Mouse (Mus musculus) kidney, adult 2 months (tissue): ENCODE data around the gene Ahr. TPM values are rescaled to one million over a fixed set of nuclear protein-coding genes. Genes with fewer than 3 reads are reported as not detected.
A peak's percentile ranks its signal among the peaks of the same experiment; 100 is the strongest.

Experiments
- DNase-seq: peaks from one replicate; pipeline ENCODE4 v3.0.0; 2021
- H3K27ac ChIP-seq: fragments of 200-500 bp; 2 replicates; pipeline ENCODE4 v1.5.1; 2012; ENCODE audit warnings: low read depth, low read length, control low read depth, inconsistent platforms; ENCODE audit not compliant: insufficient read depth
- H3K27me3 ChIP-seq: fragments of 200-500 bp; replicated peaks from 2 replicates; pipeline ENCODE4 v1.6.1; 2012; ENCODE audit warnings: mild to moderate bottlenecking, moderate library complexity, low read length, inconsistent platforms; ENCODE audit not compliant: control insufficient read depth, insufficient read depth
- H3K36me3 ChIP-seq: fragments of 200-500 bp; 2 replicates; pipeline ENCODE4 v1.6.1; 2012; ENCODE audit warnings: mild to moderate bottlenecking, moderate library complexity, low read length, inconsistent platforms; ENCODE audit not compliant: control insufficient read depth, insufficient read depth
- H3K4me1 ChIP-seq: fragments of 200-500 bp; 2 replicates; pipeline ENCODE4 v1.6.1; 2011; ENCODE audit warnings: low read length; ENCODE audit not compliant: control insufficient read depth, insufficient read depth
- H3K4me3 ChIP-seq: fragments of 200-500 bp; 2 replicates; pipeline ENCODE4 v1.5.1; 2011; ENCODE audit warnings: mild to moderate bottlenecking, low read depth, low read length, control low read depth; ENCODE audit not compliant: insufficient read depth
- CTCF ChIP-seq: fragments of 200-500 bp; conservative IDR thresholded peaks from 2 replicates; pipeline ENCODE4 v1.5.1; 2011; ENCODE audit warnings: low read depth, mild to moderate bottlenecking, control low read depth, low read length, moderate library complexity, mixed read lengths; ENCODE audit not compliant: insufficient read depth, insufficient read length
- POLR2A ChIP-seq: fragments of 200-500 bp; IDR thresholded peaks from one replicate; pipeline ENCODE4 v1.6.1; 2011; ENCODE audit warnings: low read depth, low read length, control low read depth
- WGBS: fragments of 180-500 bp; shearing (Covaris S2); methylation state at CpG from one replicate; pipeline ENCODE4 v1.1.7; 2018; 5-methylcytosine and 5-hydroxymethylcytosine counted together
- polyA plus RNA-seq: library from polyadenylated mRNA; depleted of rRNA; stranded (reverse); fragments of >200 nt; gene quantifications from 2 replicates; pipeline ENCODE4 v1.2.3, GENCODE M21; 2012

Ahr gene
- polyA plus RNA-seq, 1 experiment, result 3.2 TPM

- H3K36me3 ChIP-seq, result peaks cover 1% of the 10 kb centered on the region
These were observed 30.8 kb downstream of the Ahr start for GRCm38 (mm10) chr12:35504081-35504480.

GRCm38 (mm10) chr12:35503586-35503985, 31.3 kb downstream of the Ahr start:
- TF ChIP-seq POLR2A (no peak), CTCF (peak; percentile 58)
- no peaks in the 10 kb centered on the region for H3K27me3 ChIP-seq
- H3K4me3 ChIP-seq, result no peak overlapping the region
- H3K4me1 ChIP-seq, result no peaks in the 10 kb centered on the region
- peak; percentile 12 for DNase-seq
- H3K36me3 ChIP-seq, result peaks cover 1% of the 10 kb centered on the region
- WGBS, result 90% methylated on average over 7 of the region's 7 CpGs
- H3K27ac ChIP-seq, result no peak overlapping the region

More at GRCm38 (mm10) chr12:35504081-35504480, 30.8 kb downstream of the Ahr start:
- Histone ChIP-seq H3K4me1 (no peaks in the 10 kb centered on the region), H3K4me3 (no peak overlapping the region), H3K27ac (no peak overlapping the region), H3K27me3 (no peaks in the 10 kb centered on the region)
- DNase-seq, result no peak
- no peak for TF ChIP-seq POLR2A
- no peak for TF ChIP-seq CTCF
- 80% methylated on average over 15 of the region's 15 CpGs for WGBS

- TF ChIP-seq CTCF, result no peak
- TF ChIP-seq POLR2A, result no peak
- 58% methylated on average over 2 of the region's 2 CpGs for WGBS
- H3K36me3 ChIP-seq, result peaks cover 1% of the 10 kb centered on the region
- H3K4me3 ChIP-seq, result no peak overlapping the region
- no peaks in the 10 kb centered on the region for H3K4me1 ChIP-seq
- DNase-seq, result no peak
- no peaks in the 10 kb centered on the region for H3K27me3 ChIP-seq
- H3K27ac ChIP-seq, result no peak overlapping the region
These were observed 33.4 kb downstream of the Ahr start for GRCm38 (mm10) chr12:35501476-35501875.

- Histone ChIP-seq H3K27ac (no peak overlapping the region), H3K27me3 (no peaks in the 10 kb centered on the region), H3K4me1 (no peaks in the 10 kb centered on the region), H3K36me3 (no peaks in the 10 kb centered on the region; the same call in 1 of the 2 replicates), H3K4me3 (no peak overlapping the region)
- DNase-seq, result no peak
- 69% methylated on average over 4 of the region's 4 CpGs for WGBS
- TF ChIP-seq CTCF (no peak), POLR2A (no peak)
These were observed 39.6 kb downstream of the Ahr start for GRCm38 (mm10) chr12:35495195-35495594.

GRCm38 (mm10) chr12:35480764-35481163, 54.1 kb downstream of the Ahr start:
- 76% methylated on average over 2 of the region's 2 CpGs for WGBS
- no peaks in the 10 kb centered on the region for H3K4me1 ChIP-seq
- H3K27ac ChIP-seq, result no peak overlapping the region
- H3K4me3 ChIP-seq, result no peak overlapping the region
- H3K27me3 ChIP-seq, result no peaks in the 10 kb centered on the region
- DNase-seq, result no peak
- H3K36me3 ChIP-seq, result no peaks in the 10 kb centered on the region
- no peak for TF ChIP-seq POLR2A
- no peak for TF ChIP-seq CTCF

- H3K4me1 ChIP-seq, result no peaks in the 10 kb centered on the region
- H3K27me3 ChIP-seq, result no peaks in the 10 kb centered on the region
- H3K36me3 ChIP-seq, result no peaks in the 10 kb centered on the region
- no peak for TF ChIP-seq CTCF
- TF ChIP-seq POLR2A, result no peak
- 69% methylated on average over 5 of the region's 5 CpGs for WGBS
- no peak overlapping the region for H3K4me3 ChIP-seq
- DNase-seq, result no peak
- no peak overlapping the region for H3K27ac ChIP-seq
These were observed 55.9 kb downstream of the Ahr start for GRCm38 (mm10) chr12:35478906-35479305.

GRCm38 (mm10) chr12:35463457-35463856, 71.4 kb downstream of the Ahr start:
- WGBS, result 72% methylated on average over 1 of the region's 1 CpGs
- no peaks in the 10 kb centered on the region for H3K27me3 ChIP-seq
- H3K4me3 ChIP-seq, result no peak overlapping the region
- peak; percentile 43 for DNase-seq
- no peak for TF ChIP-seq POLR2A
- TF ChIP-seq CTCF, result no peak
- H3K4me1 ChIP-seq, result no peaks in the 10 kb centered on the region
- no peak overlapping the region for H3K27ac ChIP-seq
- no peaks in the 10 kb centered on the region for H3K36me3 ChIP-seq

GRCm38 (mm10) chr12:35462667-35463066, 72.2 kb downstream of the Ahr start:
- H3K27me3 ChIP-seq, result no peaks in the 10 kb centered on the region
- 62% methylated on average over 6 of the region's 6 CpGs for WGBS
- H3K4me3 ChIP-seq, result no peak overlapping the region
- TF ChIP-seq CTCF, result no peak
- no peak for TF ChIP-seq POLR2A
- DNase-seq, result no peak
- H3K27ac ChIP-seq, result no peak overlapping the region
- H3K4me1 ChIP-seq, result no peaks in the 10 kb centered on the region
- no peaks in the 10 kb centered on the region for H3K36me3 ChIP-seq
